Mouse (Mus musculus) thymus, adult 2 months (tissue): ENCODE results near the gene Fbn1. TPM values are rescaled to one million over a fixed set of nuclear protein-coding genes. Genes with fewer than 3 reads are reported as not detected.
"Not testable (repeated sequence)": the region's sequence is repeated elsewhere in the genome, so short reads cannot be mapped to it uniquely, and the experiment has no call there.

Experiments
- DNase-seq: peaks from one replicate; pipeline ENCODE4 v3.0.0; 2021
- H3K27ac ChIP-seq: fragments of 200-500 bp; 2 replicates; pipeline ENCODE4 v1.5.1; 2012; ENCODE audit warnings: low read length, control low read depth; ENCODE audit not compliant: control insufficient read depth, insufficient read depth
- H3K27me3 ChIP-seq: fragments of 200-500 bp; 2 replicates; pipeline ENCODE4 v1.6.1; 2012; ENCODE audit warnings: mild to moderate bottlenecking, low read length, moderate library complexity, mixed read lengths; ENCODE audit not compliant: control insufficient read depth, insufficient read depth
- H3K36me3 ChIP-seq: fragments of 200-500 bp; 2 replicates; pipeline ENCODE4 v1.6.1; 2012; ENCODE audit warnings: mild to moderate bottlenecking, low read length, moderate library complexity; ENCODE audit not compliant: control insufficient read depth, insufficient read depth
- H3K4me1 ChIP-seq: fragments of 200-500 bp; replicated peaks from 2 replicates; pipeline ENCODE4 v1.6.1; 2012; ENCODE audit warnings: low read length; ENCODE audit not compliant: control insufficient read depth, insufficient read depth
- H3K4me3 ChIP-seq: fragments of 200-500 bp; 2 replicates; pipeline ENCODE4 v1.5.1; 2012; ENCODE audit warnings: mild to moderate bottlenecking, low read length, control low read depth, moderate library complexity; ENCODE audit not compliant: control insufficient read depth, insufficient read depth
- CTCF ChIP-seq: fragments of 200-500 bp; IDR thresholded peaks from 2 replicates; pipeline ENCODE4 v1.5.1; 2012; ENCODE audit warnings: mild to moderate bottlenecking, control low read depth, low read length, moderate library complexity, borderline replicate concordance; ENCODE audit not compliant: control insufficient read depth, poor library complexity, insufficient read depth; ENCODE audit errors: extremely low read depth
- POLR2A ChIP-seq: fragments of 200-500 bp; IDR thresholded peaks from 2 replicates; pipeline ENCODE4 v1.6.1; 2012; ENCODE audit warnings: mild to moderate bottlenecking, low read length, control low read depth, moderate library complexity; ENCODE audit not compliant: control insufficient read depth, poor library complexity, insufficient read depth; ENCODE audit errors: extremely low read depth
- WGBS: fragments of 180-500 bp; shearing (Covaris S2); methylation state at CpG from one replicate; pipeline ENCODE4 v1.1.7; 2018; 5-methylcytosine and 5-hydroxymethylcytosine counted together
- polyA plus RNA-seq: library from polyadenylated mRNA; depleted of rRNA; stranded (reverse); fragments of >200 nt; gene quantifications from 2 replicates; pipeline ENCODE4 v1.2.3, GENCODE M21; 2012

Gene Fbn1
- polyA plus RNA-seq, 1 experiment: 4.5 TPM

DNA sequence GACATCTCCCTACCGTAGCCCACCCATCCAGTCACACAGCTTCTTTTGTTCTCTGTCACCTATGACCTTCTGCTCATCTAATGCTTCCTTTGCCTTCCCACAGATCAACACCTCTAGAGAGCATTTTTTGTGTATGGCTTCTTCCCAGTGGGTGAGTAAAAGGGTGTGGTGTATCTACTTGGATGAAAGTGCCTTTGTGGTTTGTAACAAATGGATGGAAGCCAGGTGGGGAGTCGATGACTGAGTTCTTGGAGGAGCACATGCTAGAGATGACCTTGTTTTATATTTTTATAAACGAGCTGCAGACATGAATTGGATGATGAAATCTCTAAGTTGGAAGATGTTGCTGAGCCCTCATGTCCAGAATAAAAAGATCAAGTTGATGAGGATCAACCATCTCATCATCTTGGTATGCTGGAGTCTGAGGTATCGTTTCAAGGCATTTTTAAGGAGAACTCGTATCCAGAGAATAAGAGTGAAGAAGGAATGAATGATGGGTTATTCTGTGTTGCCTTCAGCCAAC lies 213.8 kb downstream of the Fbn1 start:
- Histone ChIP-seq H3K27ac (no peak overlapping the region), H3K4me1 (peaks cover 4% of the 10 kb centered on the region; the same call in 1 of the 2 replicates)

DNA sequence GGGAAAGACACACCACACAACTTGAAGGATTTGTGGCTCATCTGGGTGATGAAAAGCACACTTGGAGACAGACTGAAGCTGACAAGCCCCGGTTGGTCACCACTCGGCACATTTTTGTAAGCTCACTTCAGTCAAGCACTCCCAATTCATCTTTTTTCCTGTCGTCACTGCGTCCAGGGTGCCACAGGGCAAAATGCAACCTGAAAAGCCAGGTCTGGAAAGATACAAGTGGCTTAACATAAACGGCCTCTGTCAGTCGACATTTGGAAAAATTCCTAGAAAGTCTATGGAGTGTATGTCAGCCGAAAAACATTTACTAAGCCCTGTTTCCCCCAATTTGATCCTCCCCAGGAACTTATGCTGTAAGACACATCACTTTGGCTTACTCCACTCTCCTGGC lies 215.2 kb downstream of the Fbn1 start:
- TF ChIP-seq CTCF (no peak), POLR2A (no peak)
- Histone ChIP-seq H3K4me3 (no peak overlapping the region), H3K27ac (no peak overlapping the region), H3K36me3 (no peaks in the 10 kb centered on the region), H3K27me3 (no peaks in the 10 kb centered on the region), H3K4me1 (no peaks in the 10 kb centered on the region)
- 98% methylated on average over 7 of the region's 7 CpGs for WGBS
- no peak for DNase-seq

More for the DNA sequence above, 213.8 kb downstream of the Fbn1 start:
- WGBS: 86% methylated on average over 5 of the region's 5 CpGs
- no peak overlapping the region for H3K4me3 ChIP-seq
- H3K36me3 ChIP-seq: no peaks in the 10 kb centered on the region
- TF ChIP-seq CTCF: no peak
- no peak for TF ChIP-seq POLR2A
- no peak for DNase-seq
- no peaks in the 10 kb centered on the region for H3K27me3 ChIP-seq

DNA sequence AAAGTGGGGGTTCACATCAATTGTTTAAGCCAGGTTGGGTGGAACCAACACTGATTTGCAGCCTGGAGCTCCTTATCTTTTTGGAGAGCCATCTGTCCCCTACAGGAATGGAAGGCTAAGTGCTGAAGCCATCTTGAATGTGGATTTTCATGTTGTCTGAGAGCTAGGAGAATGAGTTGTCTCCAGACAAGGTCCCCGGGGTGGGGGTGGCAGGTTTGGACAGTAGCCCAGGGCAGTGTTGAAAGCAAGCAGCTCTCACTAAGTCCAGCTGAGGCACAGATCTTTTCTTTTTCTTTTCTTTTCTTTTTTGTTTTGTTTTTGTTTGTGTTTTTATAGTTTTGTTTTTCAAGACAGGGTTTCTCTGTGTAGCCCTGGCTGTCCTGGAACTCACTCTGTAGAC lies 216.7 kb downstream of the Fbn1 start:
- no peak overlapping the region for H3K4me3 ChIP-seq
- H3K27ac ChIP-seq: no peak overlapping the region
- WGBS: 86% methylated on average over 1 of the region's 1 CpGs
- DNase-seq: no peak
- H3K27me3 ChIP-seq: no peaks in the 10 kb centered on the region
- TF ChIP-seq CTCF (no peak), POLR2A (no peak)
- H3K36me3 ChIP-seq: no peaks in the 10 kb centered on the region
- no peaks in the 10 kb centered on the region for H3K4me1 ChIP-seq

DNA sequence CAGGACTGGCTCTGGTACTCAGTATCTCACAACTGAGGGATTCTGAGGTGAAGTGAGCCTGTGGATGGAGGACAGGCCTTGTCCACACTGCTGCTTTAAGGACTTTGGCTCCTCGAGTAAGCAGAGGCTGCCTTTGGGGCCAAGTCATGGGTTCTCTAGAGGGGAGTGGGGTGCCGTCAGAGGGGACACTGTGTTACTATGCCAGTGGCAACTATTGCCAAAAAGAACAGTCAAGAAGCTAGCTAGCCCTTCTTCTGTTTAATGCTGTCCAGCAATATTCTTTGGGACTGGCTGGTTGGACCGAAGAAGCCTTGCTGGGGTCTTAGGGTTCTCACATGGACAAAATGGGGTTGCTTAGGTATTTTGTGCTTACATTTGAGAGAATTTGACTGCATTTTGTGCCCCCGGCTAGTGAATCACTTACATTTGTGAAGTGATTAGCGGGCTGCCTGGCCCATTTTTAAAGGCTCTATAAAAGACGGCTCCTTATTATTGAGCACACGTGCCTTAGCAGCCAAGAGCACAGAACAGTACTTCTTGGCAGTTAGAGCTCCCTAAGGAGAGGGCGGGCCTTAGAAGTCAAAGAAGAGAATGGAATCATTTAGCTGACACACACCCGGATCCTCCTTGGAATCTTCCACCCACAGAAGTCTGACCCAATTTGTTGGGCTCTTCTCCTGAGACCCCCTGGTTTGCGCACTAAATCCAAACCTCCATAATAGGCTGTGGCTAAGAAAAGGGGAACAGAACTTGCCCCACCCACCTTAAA lies 217.4 kb downstream of the Fbn1 start:
- Histone ChIP-seq H3K27me3 (no peaks in the 10 kb centered on the region), H3K36me3 (no peaks in the 10 kb centered on the region), H3K27ac (no peak overlapping the region), H3K4me3 (no peak overlapping the region), H3K4me1 (no peaks in the 10 kb centered on the region)
- 92% methylated on average over 10 of the region's 10 CpGs for WGBS
- DNase-seq: no peak
- TF ChIP-seq CTCF (no peak), POLR2A (no peak)

DNA sequence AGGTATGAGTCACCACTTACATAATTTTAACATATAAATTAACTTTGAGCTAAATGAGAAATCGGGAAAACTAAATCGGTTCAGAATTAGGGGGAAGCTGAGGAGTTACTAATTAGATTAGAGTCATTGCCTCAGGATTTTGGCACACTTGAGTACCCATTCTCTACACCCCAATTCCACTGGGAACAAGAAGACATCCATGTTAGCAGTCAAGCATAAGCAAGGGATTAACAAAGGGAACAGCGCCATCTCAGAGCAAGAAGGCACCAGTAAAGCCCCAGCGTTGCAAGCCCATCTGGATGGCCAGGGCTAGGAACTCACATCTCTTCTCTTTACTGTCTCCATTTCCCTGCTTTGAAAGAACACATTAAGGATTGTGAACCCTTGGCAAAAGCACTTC lies 222.0 kb downstream of the Fbn1 start:
- TF ChIP-seq CTCF: no peak
- TF ChIP-seq POLR2A: no peak
- Histone ChIP-seq H3K27me3 (no peaks in the 10 kb centered on the region), H3K4me3 (no peak overlapping the region), H3K4me1 (no peaks in the 10 kb centered on the region), H3K27ac (no peak overlapping the region), H3K36me3 (no peaks in the 10 kb centered on the region)
- no peak for DNase-seq
- WGBS: 94% methylated on average over 4 of the region's 4 CpGs

DNA sequence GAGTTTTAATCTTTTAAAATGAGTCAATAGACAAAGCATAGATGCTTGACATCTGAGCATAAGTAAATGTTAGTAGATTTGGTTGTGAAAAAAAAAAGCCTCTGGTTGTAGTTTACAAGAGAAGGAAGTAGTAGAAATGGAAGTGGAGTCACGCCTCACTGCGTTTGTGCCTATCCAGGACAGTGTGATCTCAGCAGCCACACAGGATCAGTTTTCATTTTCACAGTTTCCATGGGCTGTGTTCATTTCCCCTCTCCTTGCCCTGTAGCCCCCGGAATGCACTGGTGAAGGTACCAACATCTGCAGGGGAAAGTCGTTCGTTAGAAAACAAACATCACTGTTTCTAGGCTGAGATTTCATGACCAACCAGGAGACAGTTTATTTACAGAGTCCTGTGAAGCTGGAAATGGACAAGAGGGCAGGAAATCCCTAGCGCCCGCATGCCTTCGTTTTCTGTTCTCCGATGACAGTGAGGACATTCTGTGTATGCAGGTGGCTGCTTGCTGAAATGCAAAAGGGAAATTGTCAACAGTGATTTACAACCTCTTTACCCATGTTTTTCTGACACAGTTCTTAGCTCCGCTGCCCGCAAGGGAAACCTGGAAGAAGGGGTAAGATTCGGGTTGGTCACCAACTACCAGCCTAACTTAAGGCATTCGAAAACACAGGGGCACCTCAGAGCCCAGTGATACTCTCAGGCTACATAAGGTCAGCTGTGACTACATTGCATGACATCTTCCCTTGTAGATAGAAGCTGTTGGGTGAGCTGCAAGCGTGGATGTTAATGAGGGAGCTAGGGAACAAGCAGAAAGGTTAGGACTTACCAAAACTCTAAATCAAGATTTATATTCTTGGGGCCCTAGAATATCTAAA lies 225.2 kb downstream of the Fbn1 start:
- no peaks in the 10 kb centered on the region for H3K27me3 ChIP-seq
- no peak overlapping the region for H3K27ac ChIP-seq
- 0 out of 2 replicates have a peak, but pooled peaks cover 3% of the 10 kb centered on the region for H3K4me1 ChIP-seq
- H3K36me3 ChIP-seq: no peaks in the 10 kb centered on the region
- 13% methylated on average over 14 of the region's 14 CpGs for WGBS
- TF ChIP-seq CTCF: no peak
- TF ChIP-seq POLR2A: no peak
- DNase-seq: no peak
- no peak overlapping the region for H3K4me3 ChIP-seq

DNA sequence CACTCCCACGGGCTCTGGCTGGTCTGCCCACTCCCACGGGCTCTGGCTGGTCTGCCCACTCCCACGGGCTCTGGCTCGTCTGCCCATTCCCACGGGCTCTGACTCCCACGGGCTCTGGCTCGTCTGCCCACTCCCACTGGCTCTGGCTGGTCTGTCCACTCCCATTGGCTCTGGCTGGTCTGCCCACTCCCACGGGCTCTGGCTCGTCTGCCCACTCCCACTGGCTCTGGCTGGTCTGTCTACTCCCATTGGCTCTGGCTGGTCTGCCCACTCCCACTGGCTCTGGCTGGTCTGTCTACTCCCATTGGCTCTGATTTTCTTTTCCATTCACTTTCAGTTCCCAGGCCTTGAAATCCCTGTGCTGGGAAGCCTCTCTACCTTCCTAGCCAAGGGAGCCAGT lies 227.8 kb downstream of the Fbn1 start:
- WGBS: 96% methylated on average over 9 of the region's 9 CpGs
- not testable (repeated sequence) for DNase-seq, H3K27ac ChIP-seq, H3K36me3 ChIP-seq, H3K4me1 ChIP-seq, H3K4me3 ChIP-seq, H3K27me3 ChIP-seq
